Mouse (Mus musculus): ENCODE data around the gene Tmem203. TPM values are rescaled to one million over a fixed set of nuclear protein-coding genes. Genes with fewer than 3 reads are reported as not detected.

The Tmem203 gene
- total RNA-seq, 1 experiment = 20.2 TPM

- no peak overlapping the region for H3K27ac ChIP-seq (ENCODE audit: insufficient read depth, low read depth, low read length, poor library complexity, severe bottlenecking)
- no peaks in the 10 kb centered on the region for H3K9me3 ChIP-seq (ENCODE audit: control insufficient read depth, insufficient read depth, low read depth, low read length)
- no peaks in the 10 kb centered on the region for H3K36me3 ChIP-seq (ENCODE audit: control insufficient read depth, insufficient read depth, low read length, poor library complexity, severe bottlenecking)
- no peak for DNase-seq (ENCODE audit: low read depth, low spot score)
- TF ChIP-seq ZNF384 (IDR thresholded peaks at IDR 0.05; ENCODE audit: low read depth, low read length) = no peak
- no peak for TF ChIP-seq HCFC1 (IDR thresholded peaks at IDR 0.05; ENCODE audit: borderline replicate concordance, insufficient read depth, low read length)
- TF ChIP-seq CHD2 (IDR thresholded peaks at IDR 0.05; ENCODE audit: low read depth, low read length) = no peak
- in situ Hi-C loops (cut with MboI; ENCODE audit: low sequenced_read_pairs in 2 of 2, unreplicated experiment in 2 of 2) = no loop called here
- H3K4me1 ChIP-seq (ENCODE audit: control insufficient read depth in 2 of 2, insufficient read depth in 2 of 2, low read length in 2 of 2, poor library complexity in 1 of 2) = peaks cover 6 to 41% of the 10 kb centered on the region in 2 experiments
- H3K4me3 ChIP-seq (ENCODE audit: insufficient read depth in 1 of 2, low read depth in 1 of 2, low read length in 2 of 2, poor library complexity in 1 of 2, severe bottlenecking in 1 of 2) = no peak overlapping the region
- H3K9ac ChIP-seq (ENCODE audit: insufficient read depth, low read depth, low read length, poor library complexity, severe bottlenecking) = no peak overlapping the region
These were observed 21.8 kb upstream of the Tmem203 start for GRCm38 (mm10) chr2:25233421-25233820.

- Histone ChIP-seq H3K9me3 (ENCODE audit: control insufficient read depth, insufficient read depth, low read depth, low read length) (no peaks in the 10 kb centered on the region), H3K4me1 (ENCODE audit: control insufficient read depth in 2 of 2, insufficient read depth in 2 of 2, low read length in 2 of 2, poor library complexity in 1 of 2) (peaks cover 6 to 38% of the 10 kb centered on the region in 2 experiments), H3K9ac (ENCODE audit: insufficient read depth, low read depth, low read length, poor library complexity, severe bottlenecking) (no peak within 1 kb of the TSS), H3K4me3 (ENCODE audit: insufficient read depth in 1 of 2, low read depth in 1 of 2, low read length in 2 of 2, poor library complexity in 1 of 2, severe bottlenecking in 1 of 2) (no peak within 1 kb of the TSS), H3K36me3 (ENCODE audit: control insufficient read depth, insufficient read depth, low read length, poor library complexity, severe bottlenecking) (no peaks in the 10 kb centered on the region), H3K27ac (ENCODE audit: insufficient read depth, low read depth, low read length, poor library complexity, severe bottlenecking) (no peak within 1 kb of the TSS)
- TF ChIP-seq ZNF384 (IDR thresholded peaks at IDR 0.05; ENCODE audit: low read depth, low read length) (no peak), HCFC1 (IDR thresholded peaks at IDR 0.05; ENCODE audit: borderline replicate concordance, insufficient read depth, low read length) (no peak), MAFK (IDR thresholded peaks at IDR 0.05; ENCODE audit: insufficient read depth, low read depth, low read length) (no peak), CHD2 (IDR thresholded peaks at IDR 0.05; ENCODE audit: low read depth, low read length) (no peak), ZC3H11A (IDR thresholded peaks at IDR 0.05; ENCODE audit: borderline replicate concordance, low read depth, low read length) (no peak)
- in situ Hi-C loops (cut with MboI; ENCODE audit: low sequenced_read_pairs in 2 of 2, unreplicated experiment in 2 of 2) = no loop called here
- no peak for DNase-seq (ENCODE audit: low read depth, low spot score)
These were observed 21.2 kb upstream of the Tmem203 start, which contains the start of gene Slc34a3 for GRCm38 (mm10) chr2:25234050-25234449. Gene Slc34a3 (minus strand): TSS chr2:25234364.

GRCm38 (mm10) chr2:25234551-25235220 is 20.6 kb upstream of the Tmem203 start:
- H3K9ac ChIP-seq (ENCODE audit: insufficient read depth, low read depth, low read length, poor library complexity, severe bottlenecking) = no peak overlapping the region
- no peaks in the 10 kb centered on the region for H3K9me3 ChIP-seq (ENCODE audit: control insufficient read depth, insufficient read depth, low read depth, low read length)
- TF ChIP-seq ZC3H11A (IDR thresholded peaks at IDR 0.05; ENCODE audit: borderline replicate concordance, low read depth, low read length) (no peak), CHD2 (IDR thresholded peaks at IDR 0.05; ENCODE audit: low read depth, low read length) (no peak), ZNF384 (IDR thresholded peaks at IDR 0.05; ENCODE audit: low read depth, low read length) (no peak), HCFC1 (IDR thresholded peaks at IDR 0.05; ENCODE audit: borderline replicate concordance, insufficient read depth, low read length) (no peak), MAFK (IDR thresholded peaks at IDR 0.05; ENCODE audit: insufficient read depth, low read depth, low read length) (no peak)
- H3K27ac ChIP-seq (ENCODE audit: insufficient read depth, low read depth, low read length, poor library complexity, severe bottlenecking) = no peak overlapping the region
- H3K4me3 ChIP-seq (ENCODE audit: insufficient read depth in 1 of 2, low read depth in 1 of 2, low read length in 2 of 2, poor library complexity in 1 of 2, severe bottlenecking in 1 of 2) = no peak overlapping the region
- in situ Hi-C loops (cut with MboI; ENCODE audit: low sequenced_read_pairs in 2 of 2, unreplicated experiment in 2 of 2) = no loop called here
- no peak for DNase-seq (ENCODE audit: low read depth, low spot score)
- peaks cover 6 to 39% of the 10 kb centered on the region in 2 experiments for H3K4me1 ChIP-seq (ENCODE audit: control insufficient read depth in 2 of 2, insufficient read depth in 2 of 2, low read length in 2 of 2, poor library complexity in 1 of 2)
- no peaks in the 10 kb centered on the region for H3K36me3 ChIP-seq (ENCODE audit: control insufficient read depth, insufficient read depth, low read length, poor library complexity, severe bottlenecking)

GRCm38 (mm10) chr2:25236614-25237013 is 18.6 kb upstream of the Tmem203 start, which contains the start of gene Rnf224:
Gene Rnf224 (minus strand): TSS chr2:25236787.
- TF ChIP-seq ZNF384 (IDR thresholded peaks at IDR 0.05; ENCODE audit: low read depth, low read length) = no peak
- no peak for TF ChIP-seq HCFC1 (IDR thresholded peaks at IDR 0.05; ENCODE audit: borderline replicate concordance, insufficient read depth, low read length)
- no peak for TF ChIP-seq MAFK (IDR thresholded peaks at IDR 0.05; ENCODE audit: insufficient read depth, low read depth, low read length)
- no peak for TF ChIP-seq ZC3H11A (IDR thresholded peaks at IDR 0.05; ENCODE audit: borderline replicate concordance, low read depth, low read length)
- no peak for TF ChIP-seq CHD2 (IDR thresholded peaks at IDR 0.05; ENCODE audit: low read depth, low read length)
- Histone ChIP-seq H3K36me3 (ENCODE audit: control insufficient read depth, insufficient read depth, low read length, poor library complexity, severe bottlenecking) (no peaks in the 10 kb centered on the region), H3K4me1 (ENCODE audit: control insufficient read depth in 2 of 2, insufficient read depth in 2 of 2, low read length in 2 of 2, poor library complexity in 1 of 2) (peaks cover 11 to 39% of the 10 kb centered on the region in 2 experiments), H3K9me3 (ENCODE audit: control insufficient read depth, insufficient read depth, low read depth, low read length) (no peaks in the 10 kb centered on the region), H3K4me3 (ENCODE audit: insufficient read depth in 1 of 2, low read depth in 1 of 2, low read length in 2 of 2, poor library complexity in 1 of 2, severe bottlenecking in 1 of 2) (no peak within 1 kb of the TSS), H3K9ac (ENCODE audit: insufficient read depth, low read depth, low read length, poor library complexity, severe bottlenecking) (no peak within 1 kb of the TSS), H3K27ac (ENCODE audit: insufficient read depth, low read depth, low read length, poor library complexity, severe bottlenecking) (no peak within 1 kb of the TSS)
- DNase-seq (ENCODE audit: low read depth, low spot score) = no peak
- in situ Hi-C loops (cut with MboI; ENCODE audit: low sequenced_read_pairs in 2 of 2, unreplicated experiment in 2 of 2) = no loop called here

Data from ES-E14 (cell line).